Mouse (Mus musculus) G1E (cell line): Measurements from ENCODE around the gene Spata17.

ENCODE experiments used
- CTCF ChIP-seq: IDR thresholded peaks from 2 replicates; pipeline ENCODE4 v1.5.1; 2012; ENCODE audit warnings: low read depth, low read length, inconsistent platforms, mixed read lengths
- GATA1 ChIP-seq: IDR thresholded peaks from 2 replicates; pipeline ENCODE4 v1.6.1; 2012; ENCODE audit warnings: borderline replicate concordance, low read length, inconsistent platforms, mixed read lengths
- GATA2 ChIP-seq: IDR thresholded peaks from 2 replicates; pipeline ENCODE4 v1.6.1; 2012; ENCODE audit warnings: low read depth, low read length, inconsistent platforms, borderline replicate concordance
- TAL1 ChIP-seq: conservative IDR thresholded peaks from 2 replicates; pipeline ENCODE4 v1.6.1; 2012; ENCODE audit warnings: low read depth, low read length, inconsistent platforms, mixed read lengths

DNA sequence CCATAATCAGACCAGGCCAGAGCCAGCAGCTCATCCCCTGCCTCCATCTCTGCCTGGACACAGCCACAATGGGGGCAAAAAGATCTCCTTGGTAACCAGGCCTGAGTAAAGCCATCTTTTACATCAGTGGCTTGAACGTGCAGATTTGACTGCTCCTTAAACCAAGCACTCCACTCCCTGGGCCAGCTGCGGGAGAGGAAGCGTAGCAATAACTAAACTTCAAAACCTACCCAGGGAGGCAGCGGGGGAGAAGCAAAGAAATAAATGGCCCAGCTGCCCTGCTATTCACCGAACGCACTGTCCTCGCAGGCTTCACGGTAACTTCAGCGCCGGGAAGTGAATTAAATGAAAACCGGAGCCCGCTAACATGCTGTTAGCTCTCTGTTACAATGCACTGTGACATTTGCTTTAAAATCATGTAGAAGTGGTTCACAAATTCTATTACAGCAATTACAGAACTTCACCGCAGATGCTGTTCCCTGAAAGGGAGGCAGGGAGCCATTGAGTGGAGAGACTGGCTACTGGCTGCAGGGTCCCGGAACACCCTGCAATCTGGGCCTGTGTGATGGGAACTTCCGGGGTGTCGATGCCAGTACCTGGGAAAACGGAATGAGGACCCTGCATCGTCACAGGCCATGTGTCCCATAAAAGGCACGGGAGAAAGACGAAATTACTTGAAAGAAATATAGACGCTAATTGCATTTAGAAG, 217.5 kb downstream of the Spata17 start:
- TF ChIP-seq CTCF (no peak), GATA2 (no peak), GATA1 (no peak), TAL1 (no peak)
